Mouse (Mus musculus): ENCODE data around the gene Pepd. TPM values are rescaled to one million over a fixed set of nuclear protein-coding genes. Genes with fewer than 3 reads are reported as not detected.

The Pepd gene
- total and polyA plus RNA-seq, 3 experiments = 29.7 to 48.0 TPM; not detected in 1

DNA sequence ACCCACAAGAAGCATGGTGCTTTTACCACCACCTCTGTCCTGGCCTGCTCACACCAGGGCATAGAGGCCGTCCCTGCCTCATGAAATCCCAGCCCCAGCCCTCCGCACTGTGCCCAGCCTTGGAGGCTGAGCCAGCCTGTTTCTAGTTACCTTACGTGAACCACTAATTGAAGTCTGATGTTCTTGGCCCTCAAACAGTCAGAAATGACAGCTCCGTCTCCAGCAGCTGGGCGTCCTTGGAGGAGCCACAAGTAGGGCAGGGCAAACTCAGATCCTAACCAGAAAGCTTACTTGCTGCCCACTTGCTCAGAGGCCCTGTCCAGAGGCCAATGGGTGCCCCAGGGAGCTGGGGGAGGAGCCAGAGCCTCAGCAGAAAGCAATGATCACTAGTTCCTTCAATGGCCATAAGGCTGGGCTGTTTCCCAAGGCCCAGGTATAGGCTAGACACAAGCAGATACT, 130.6 kb downstream of the Pepd start:
- Histone ChIP-seq H3K36me3 (ENCODE audit: control insufficient read depth in 1 of 2, insufficient read depth in 2 of 2, low read length in 2 of 2) (peaks cover 0 to 9% of the 10 kb centered on the region in 2 experiments; a peak in 2 of 4 replicates), H3K79me2 (ENCODE audit: control insufficient read depth, insufficient read depth, low read length, poor library complexity) (0 out of 2 replicates have a peak, but pooled peaks cover 2% of the 10 kb centered on the region), H3K4me3 (ENCODE audit: control insufficient read depth in 1 of 2, insufficient read depth in 1 of 2, low read depth in 2 of 2, low read length in 2 of 2) (no peak overlapping the region), H3K9ac (ENCODE audit: control insufficient read depth, low read depth, low read length, poor library complexity, severe bottlenecking) (no peak overlapping the region), H3K27ac (ENCODE audit: control insufficient read depth, low read depth, low read length) (no peak overlapping the region), H3K4me1 (ENCODE audit: control insufficient read depth in 1 of 2, insufficient read depth in 2 of 2, low read length in 2 of 2) (no peaks in the 10 kb centered on the region), H3K27me3 (ENCODE audit: control insufficient read depth in 1 of 2, insufficient read depth in 2 of 2, low read length in 2 of 2) (no peaks in the 10 kb centered on the region), H3K9me3 (replicated peaks; ENCODE audit: insufficient read depth, low read length) (no peaks in the 10 kb centered on the region)
- TF ChIP-seq MAZ (IDR thresholded peaks at IDR 0.05; ENCODE audit: low read depth, low read length) = no peak
- no peak for TF ChIP-seq UBTF (IDR thresholded peaks at IDR 0.05; ENCODE audit: borderline replicate concordance, insufficient read depth, low read depth, low read length)
- TF ChIP-seq MYB (IDR thresholded peaks at IDR 0.05; ENCODE audit: low read depth, low read length) = no peak
- TF ChIP-seq TCF12 (IDR thresholded peaks at IDR 0.05; ENCODE audit: low read depth, low read length) = no peak
- no peak for TF ChIP-seq ZC3H11A (IDR thresholded peaks at IDR 0.05; ENCODE audit: low read depth, low read length)
- no peak for TF ChIP-seq RCOR1 (IDR thresholded peaks at IDR 0.05; ENCODE audit: low read depth, low read length)
- no peak for TF ChIP-seq ZNF384 (IDR thresholded peaks at IDR 0.05; ENCODE audit: low read depth, low read length)
- TF ChIP-seq E2F4 (IDR thresholded peaks at IDR 0.05; ENCODE audit: borderline replicate concordance, low read depth, low read length) = no peak
- no peak for TF ChIP-seq GABPA (IDR thresholded peaks at IDR 0.05; ENCODE audit: low read depth, low read length)
- no peak for TF ChIP-seq POLR2A (IDR thresholded peaks at IDR 0.05; ENCODE audit: control insufficient read depth in 1 of 2, insufficient read depth in 1 of 2, low read depth in 1 of 2, low read length in 2 of 2, poor library complexity in 1 of 2)
- no peak for TF ChIP-seq MYC (IDR thresholded peaks at IDR 0.05; ENCODE audit: low read depth, low read length)
- no peak for TF ChIP-seq CTCF (IDR thresholded peaks at IDR 0.05 in 2 of 3, conservative IDR thresholded peaks at IDR 0.05 in 1 of 3; ENCODE audit: control insufficient read depth in 1 of 3, insufficient read depth in 1 of 3, low read depth in 2 of 3, low read length in 3 of 3, poor library complexity in 1 of 3, severe bottlenecking in 1 of 3)
- TF ChIP-seq RAD21 (IDR thresholded peaks at IDR 0.05; ENCODE audit: low read depth, low read length) = no peak
- no peak for DNase-seq (ENCODE audit: low read depth, low spot score)

DNA sequence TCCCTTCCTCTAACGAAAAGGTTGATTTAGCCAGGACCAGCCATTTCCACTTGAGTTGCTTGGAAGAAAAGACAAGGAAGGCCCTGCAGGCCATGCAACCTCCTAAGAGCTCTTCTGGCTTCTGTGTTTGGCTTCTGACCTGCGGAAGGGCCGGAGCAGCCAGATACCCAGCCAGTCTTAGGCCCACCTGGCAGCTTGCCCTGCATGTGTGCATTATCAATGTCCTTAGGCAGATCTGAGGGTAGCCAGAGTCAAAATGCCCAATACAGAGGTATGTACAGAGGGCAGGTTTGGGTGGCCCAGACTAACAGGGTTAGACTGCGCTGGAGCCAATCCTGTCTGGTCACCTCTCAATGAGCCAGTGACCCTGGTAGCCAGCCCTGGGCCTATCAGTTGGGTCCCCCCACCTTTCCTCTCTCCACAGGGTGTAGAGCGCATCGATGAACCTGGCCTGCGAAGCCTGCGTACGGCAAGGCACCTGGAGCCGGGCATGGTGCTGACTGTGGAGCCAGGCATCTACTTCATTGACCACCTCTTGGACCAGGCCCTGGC, 131.2 kb downstream of the Pepd start:
- Histone ChIP-seq H3K27me3 (ENCODE audit: control insufficient read depth in 1 of 2, insufficient read depth in 2 of 2, low read length in 2 of 2) (no peaks in the 10 kb centered on the region), H3K9ac (ENCODE audit: control insufficient read depth, low read depth, low read length, poor library complexity, severe bottlenecking) (no peak overlapping the region), H3K27ac (ENCODE audit: control insufficient read depth, low read depth, low read length) (no peak overlapping the region), H3K36me3 (ENCODE audit: control insufficient read depth in 1 of 2, insufficient read depth in 2 of 2, low read length in 2 of 2) (peaks cover 0 to 9% of the 10 kb centered on the region in 2 experiments; a peak in 2 of 4 replicates), H3K4me3 (ENCODE audit: control insufficient read depth in 1 of 2, insufficient read depth in 1 of 2, low read depth in 2 of 2, low read length in 2 of 2) (no peak overlapping the region), H3K79me2 (ENCODE audit: control insufficient read depth, insufficient read depth, low read length, poor library complexity) (0 out of 2 replicates have a peak, but pooled peaks cover 3% of the 10 kb centered on the region), H3K4me1 (ENCODE audit: control insufficient read depth in 1 of 2, insufficient read depth in 2 of 2, low read length in 2 of 2) (no peaks in the 10 kb centered on the region), H3K9me3 (replicated peaks; ENCODE audit: insufficient read depth, low read length) (no peaks in the 10 kb centered on the region)
- TF ChIP-seq MAX (IDR thresholded peaks at IDR 0.05; ENCODE audit: low read length) (no peak), POLR2AphosphoS5 (IDR thresholded peaks at IDR 0.05; ENCODE audit: borderline replicate concordance, low read depth, low read length) (no peak), USF2 (IDR thresholded peaks at IDR 0.05; ENCODE audit: borderline replicate concordance in 1 of 2, insufficient read depth in 1 of 2, low read depth in 1 of 2, low read length in 2 of 2) (no peak), TBP (IDR thresholded peaks at IDR 0.05; ENCODE audit: low read depth, low read length) (no peak), CTCF (IDR thresholded peaks at IDR 0.05 in 2 of 3, conservative IDR thresholded peaks at IDR 0.05 in 1 of 3; ENCODE audit: control insufficient read depth in 1 of 3, insufficient read depth in 1 of 3, low read depth in 2 of 3, low read length in 3 of 3, poor library complexity in 1 of 3, severe bottlenecking in 1 of 3) (no peak), BHLHE40 (IDR thresholded peaks at IDR 0.05; ENCODE audit: borderline replicate concordance, low read depth, low read length) (no peak), EP300 (IDR thresholded peaks at IDR 0.05; ENCODE audit: low read depth in 1 of 2, low read length in 2 of 2) (no peak), RAD21 (IDR thresholded peaks at IDR 0.05; ENCODE audit: low read depth, low read length) (no peak), MAFK (IDR thresholded peaks at IDR 0.05; ENCODE audit: borderline replicate concordance, low read depth, low read length) (no peak), USF1 (IDR thresholded peaks at IDR 0.05; ENCODE audit: low read depth, low read length) (no peak), CHD1 (IDR thresholded peaks at IDR 0.05; ENCODE audit: low read depth, low read length) (no peak)
- DNase-seq (ENCODE audit: low read depth, low spot score) = no peak

Measured in MEL (cell line).